Mouse (Mus musculus) MEL (cell line): Measurements from ENCODE around the gene Kcnb1. TPM values are rescaled to one million over a fixed set of nuclear protein-coding genes. Genes with fewer than 3 reads are reported as not detected.

Experiments used
- DNase-seq: peaks from one replicate; pipeline ENCODE4 v3.0.0; 2011; ENCODE audit warnings: low read depth, low spot score
- H3K27ac ChIP-seq: 2 replicates; pipeline ENCODE4 v1.5.1; 2012; ENCODE audit warnings: low read depth, mild to moderate bottlenecking, control low read depth, low read length, moderate library complexity; ENCODE audit not compliant: control insufficient read depth
- H3K27me3 ChIP-seq, 2 experiments: fragments of 150-350 bp in 1 of 2; sonication (generic) in 1 of 2; 2 replicates each; pipeline ENCODE4 v1.6.1; 2012; ENCODE audit warnings: low read length in 2 of 2, mild to moderate bottlenecking in 2 of 2, improper control_type of control experiment in 1 of 2, moderate library complexity in 1 of 2; ENCODE audit not compliant: insufficient read depth in 2 of 2, control insufficient read depth in 1 of 2
- H3K36me3 ChIP-seq, 2 experiments: 2 replicates each; pipeline ENCODE4 v1.6.1; 2012 to 2014; ENCODE audit warnings: low read length in 2 of 2, improper control_type of control experiment in 1 of 2, inconsistent platforms in 1 of 2, mild to moderate bottlenecking in 1 of 2; ENCODE audit not compliant: insufficient read depth in 2 of 2, control insufficient read depth in 1 of 2
- H3K4me1 ChIP-seq, 2 experiments: fragments of 150-350 bp in 1 of 2; sonication (generic) in 1 of 2; 2 replicates each; pipeline ENCODE4 v1.6.1; 2012; ENCODE audit warnings: low read length in 2 of 2, improper control_type of control experiment in 1 of 2, mild to moderate bottlenecking in 1 of 2; ENCODE audit not compliant: insufficient read depth in 2 of 2, control insufficient read depth in 1 of 2
- H3K4me3 ChIP-seq, 2 experiments: fragments of 150-350 bp in 1 of 2; sonication (generic) in 1 of 2; 2 replicates each; pipeline ENCODE4 v1.5.1; 2012; ENCODE audit warnings: low read depth in 2 of 2, low read length in 2 of 2, mild to moderate bottlenecking in 2 of 2, moderate library complexity in 2 of 2, control low read depth in 1 of 2, improper control_type of control experiment in 1 of 2; ENCODE audit not compliant: control insufficient read depth in 1 of 2, insufficient read depth in 1 of 2
- H3K79me2 ChIP-seq: 2 replicates; pipeline ENCODE4 v1.6.1; 2012; ENCODE audit warnings: mild to moderate bottlenecking, low read length, moderate library complexity; ENCODE audit not compliant: control insufficient read depth, poor library complexity, insufficient read depth
- H3K9ac ChIP-seq: 2 replicates; pipeline ENCODE4 v1.6.1; 2012; ENCODE audit warnings: low read depth, mild to moderate bottlenecking, control low read depth, low read length, moderate library complexity; ENCODE audit not compliant: control insufficient read depth, poor library complexity, severe bottlenecking
- H3K9me3 ChIP-seq: fragments of 150-350 bp; sonication (generic); replicated peaks from 2 replicates; pipeline ENCODE4 v1.6.1; 2012; ENCODE audit warnings: mild to moderate bottlenecking, low read length, improper control_type of control experiment, moderate library complexity; ENCODE audit not compliant: insufficient read depth
- BHLHE40 ChIP-seq: IDR thresholded peaks from 2 replicates; pipeline ENCODE4 v1.6.1; 2012; ENCODE audit warnings: low read depth, mild to moderate bottlenecking, inconsistent platforms, low read length, improper control_type of control experiment, borderline replicate concordance
- E2F4 ChIP-seq: IDR thresholded peaks from 2 replicates; pipeline ENCODE4 v1.6.1; 2011; ENCODE audit warnings: low read depth, low read length, improper control_type of control experiment, borderline replicate concordance
- HCFC1 ChIP-seq: IDR thresholded peaks from 2 replicates; pipeline ENCODE4 v1.6.1; 2012; ENCODE audit warnings: low read depth, mild to moderate bottlenecking, inconsistent platforms, low read length, improper control_type of control experiment, moderate library complexity
- JUND ChIP-seq: IDR thresholded peaks from 2 replicates; pipeline ENCODE4 v1.6.1; 2011; ENCODE audit warnings: low read depth, mild to moderate bottlenecking, improper control_type of control experiment, low read length
- KAT2A ChIP-seq: conservative IDR thresholded peaks from 2 replicates; pipeline ENCODE4 v1.6.1; 2012; ENCODE audit warnings: low read depth, low read length, improper control_type of control experiment, inconsistent platforms
- MAZ ChIP-seq: IDR thresholded peaks from 2 replicates; pipeline ENCODE4 v1.6.1; 2012; ENCODE audit warnings: low read depth, mild to moderate bottlenecking, inconsistent platforms, low read length, improper control_type of control experiment
- MXI1 ChIP-seq: IDR thresholded peaks from 2 replicates; pipeline ENCODE4 v1.6.1; 2011; ENCODE audit warnings: mild to moderate bottlenecking, low read depth, low read length, improper control_type of control experiment
- NELFE ChIP-seq: IDR thresholded peaks from 2 replicates; pipeline ENCODE4 v1.6.1; 2011; ENCODE audit warnings: low read depth, low read length, improper control_type of control experiment
- SIN3A ChIP-seq: IDR thresholded peaks from 2 replicates; pipeline ENCODE4 v1.6.1; 2012; ENCODE audit warnings: low read length, improper control_type of control experiment, inconsistent platforms
- SMC3 ChIP-seq: IDR thresholded peaks from 2 replicates; pipeline ENCODE4 v1.6.1; 2011; ENCODE audit warnings: low read depth, low read length, improper control_type of control experiment
- TCF12 ChIP-seq: IDR thresholded peaks from 2 replicates; pipeline ENCODE4 v1.6.1; 2014; ENCODE audit warnings: low read depth, mild to moderate bottlenecking, inconsistent platforms, low read length, improper control_type of control experiment, moderate library complexity
- UBTF ChIP-seq: IDR thresholded peaks from 2 replicates; pipeline ENCODE4 v1.6.1; 2012; ENCODE audit warnings: low read depth, mild to moderate bottlenecking, inconsistent platforms, low read length, improper control_type of control experiment, moderate library complexity, borderline replicate concordance; ENCODE audit not compliant: insufficient read depth
- USF2 ChIP-seq, 2 experiments: IDR thresholded peaks; 2 replicates each; pipeline ENCODE4 v1.6.1; 2011 to 2012; ENCODE audit warnings: improper control_type of control experiment in 2 of 2, low read length in 2 of 2, borderline replicate concordance in 1 of 2, inconsistent platforms in 1 of 2, low read depth in 1 of 2, mild to moderate bottlenecking in 1 of 2; ENCODE audit not compliant: insufficient read depth in 1 of 2
- ZC3H11A ChIP-seq: IDR thresholded peaks from 2 replicates; pipeline ENCODE4 v1.6.1; 2012; ENCODE audit warnings: low read depth, mild to moderate bottlenecking, inconsistent platforms, low read length, improper control_type of control experiment
- ZMIZ1 ChIP-seq: IDR thresholded peaks from 2 replicates; pipeline ENCODE4 v1.6.1; 2012; ENCODE audit warnings: low read depth, mild to moderate bottlenecking, inconsistent platforms, low read length, improper control_type of control experiment, moderate library complexity
- polyA plus RNA-seq, 2 experiments: library from polyadenylated mRNA; stranded (reverse) in 1 of 2; unstranded in 1 of 2; fragments of >175 nt in 1 of 2; fragments of >200 nt in 1 of 2; gene quantifications; 2 replicates each; pipeline versions ENCODE4 v1.2.1 to v1.2.4; 2012; ENCODE audit warnings: low replicate concordance in 2 of 2, low read depth in 1 of 2; ENCODE audit not compliant: insufficient read length in 2 of 2, insufficient read depth in 1 of 2, missing spikeins in 1 of 2
- total RNA-seq: library from RNA; depleted of rRNA; stranded (reverse); fragments of 300-350 nt; gene quantifications from 2 replicates; pipeline ENCODE4 v1.2.3, GENCODE M21; 2012

Gene Kcnb1
- total and polyA plus RNA-seq, 3 experiments, result 0.39 to 3.6 TPM; not detected in 1

DNA sequence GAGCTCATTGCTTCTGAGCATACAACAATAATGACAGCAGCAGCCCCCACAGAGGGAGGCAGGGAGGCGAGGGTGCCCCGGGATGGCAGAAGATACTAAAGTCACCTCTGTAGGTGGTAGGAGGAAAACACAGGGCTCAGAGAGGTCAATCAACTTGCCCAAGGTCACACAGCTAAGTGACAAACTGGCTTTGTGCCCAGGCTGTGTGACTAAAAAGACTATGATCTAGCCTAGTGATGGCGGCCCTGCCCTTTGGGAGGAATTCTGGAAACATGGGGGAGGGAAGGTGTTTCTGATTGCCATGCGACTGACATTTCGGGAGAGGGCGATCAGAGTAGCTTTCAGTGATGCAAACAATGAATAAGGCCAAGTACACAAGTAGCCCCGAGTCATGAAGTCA lies 68.0 kb downstream of the Kcnb1 start:
- Histone ChIP-seq H3K27me3 (no peaks in the 10 kb centered on the region), H3K4me1 (0 out of 4 replicates have a peak, but pooled peaks cover 0 to 6% of the 10 kb centered on the region in 2 experiments), H3K4me3 (no peak overlapping the region), H3K27ac (no peak overlapping the region), H3K36me3 (no peaks in the 10 kb centered on the region), H3K9ac (no peak overlapping the region), H3K9me3 (no peaks in the 10 kb centered on the region), H3K79me2 (no peaks in the 10 kb centered on the region)
- no peak for TF ChIP-seq SIN3A
- no peak for TF ChIP-seq KAT2A
- no peak for TF ChIP-seq E2F4
- no peak for TF ChIP-seq ZMIZ1
- no peak for TF ChIP-seq UBTF
- no peak for TF ChIP-seq BHLHE40
- TF ChIP-seq HCFC1, result no peak
- no peak for TF ChIP-seq ZC3H11A
- TF ChIP-seq MAZ, result no peak
- DNase-seq, result no peak

DNA sequence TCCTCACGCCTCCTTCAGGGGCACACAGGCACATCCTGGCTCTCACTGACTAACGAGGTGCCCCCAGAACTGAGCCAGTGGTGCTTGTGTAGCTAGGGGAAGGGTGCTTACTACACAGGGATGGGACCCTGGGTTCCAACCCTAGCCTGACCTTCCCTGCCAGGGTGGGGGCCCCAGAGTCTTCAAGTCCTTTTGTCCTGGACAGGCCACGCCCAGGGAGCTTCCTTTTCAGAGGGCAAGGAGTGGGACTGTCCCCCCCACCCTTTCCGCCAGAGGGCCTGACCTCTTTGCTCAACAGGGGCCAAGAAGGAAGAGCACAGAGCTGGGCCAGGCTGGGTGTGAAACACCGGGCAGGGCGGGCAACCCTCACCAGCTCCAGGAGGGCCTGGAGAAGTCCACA lies 68.7 kb downstream of the Kcnb1 start:
- no peaks in the 10 kb centered on the region for H3K36me3 ChIP-seq
- no peaks in the 10 kb centered on the region for H3K79me2 ChIP-seq
- H3K4me1 ChIP-seq, result no peaks in the 10 kb centered on the region
- H3K27me3 ChIP-seq, result no peaks in the 10 kb centered on the region
- no peak overlapping the region for H3K9ac ChIP-seq
- H3K27ac ChIP-seq, result no peak overlapping the region
- no peak overlapping the region for H3K4me3 ChIP-seq
- no peaks in the 10 kb centered on the region for H3K9me3 ChIP-seq
- no peak for DNase-seq
- TF ChIP-seq NELFE, result no peak

DNA sequence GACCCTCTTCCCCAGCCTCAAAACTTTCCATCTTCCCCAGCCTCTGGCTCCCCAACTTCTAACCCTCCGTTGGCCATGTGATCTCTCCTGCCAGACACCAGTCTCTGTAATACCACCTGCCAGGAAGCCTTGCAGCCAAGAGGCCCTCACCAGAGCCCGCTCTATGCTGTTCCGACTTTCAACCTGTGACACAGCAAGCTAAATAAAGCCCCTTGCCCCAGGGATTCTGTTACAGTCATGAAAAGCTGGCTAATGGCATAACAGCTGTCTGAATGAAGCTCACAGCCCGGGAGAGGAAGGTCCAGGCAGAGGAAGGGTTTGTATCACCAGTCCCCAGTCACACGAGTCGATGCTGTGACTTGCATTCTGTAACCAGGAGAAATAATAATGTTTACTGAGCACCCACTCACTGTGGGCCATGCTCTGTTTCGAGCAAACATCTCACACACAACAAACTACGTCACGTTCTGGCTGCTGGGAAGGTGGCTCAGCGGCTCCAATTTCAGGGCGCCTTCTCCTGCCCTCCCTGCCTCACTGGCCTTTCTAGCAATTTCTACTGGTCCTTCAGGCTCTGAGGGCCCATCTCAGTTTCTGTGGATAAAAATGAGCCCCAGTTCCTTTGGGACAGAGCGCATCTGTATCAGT lies 69.6 kb downstream of the Kcnb1 start:
- Histone ChIP-seq H3K79me2 (no peaks in the 10 kb centered on the region), H3K4me1 (no peaks in the 10 kb centered on the region), H3K9me3 (no peaks in the 10 kb centered on the region), H3K27me3 (no peaks in the 10 kb centered on the region), H3K9ac (no peak overlapping the region), H3K4me3 (no peak overlapping the region), H3K27ac (no peak overlapping the region), H3K36me3 (no peaks in the 10 kb centered on the region)
- no peak for TF ChIP-seq MXI1
- TF ChIP-seq SMC3, result no peak
- no peak for TF ChIP-seq USF2 (IDR thresholded peaks at IDR 0.05; ENCODE audit: borderline replicate concordance in 1 of 2, insufficient read depth in 1 of 2, low read depth in 1 of 2, low read length in 2 of 2)
- no peak for TF ChIP-seq TCF12
- TF ChIP-seq JUND, result no peak
- DNase-seq, result no peak
